19 mouse cellular contexts compared by ENCODE assay signal in genomic region chrX:112347467-112348394, GRCm38 (mm10). TPM values are rescaled to one million over a fixed set of nuclear protein-coding genes. Genes with fewer than 3 reads are reported as not detected.
DNase-seq lines count a peak whose midpoint lies in the region; ATAC-seq and TF ChIP-seq lines count a peak whose summit lies in the region.
"Had no signal": no experiment of that assay in that cellular context is flagged by ENCODE, and none has a peak within 500 bp of the region (broad histone marks: within the 10 kb centered on the region; RNA-seq: fewer than 3 reads in every experiment).

No protein-coding gene starts in this region.

- no peak overlapping the region for H3K4me3 ChIP-seq in layer of hippocampus, adult 2 months
- no peak overlapping the region for H3K4me3 ChIP-seq in hindbrain, embryonic 12.5 days
- H3K4me3 ChIP-seq in kidney, embryonic 16.5 days (ENCODE audit: low read length): no peak overlapping the region
- H3K4me3 ChIP-seq: erythroblast, embryonic 14.5 days had no signal

- 41% methylated on average over 4 of the region's 4 CpGs for WGBS in hindbrain, embryonic 12.5 days
- WGBS in kidney, embryonic 16.5 days: 71% methylated on average over 4 of the region's 4 CpGs

- 0 out of 2 replicates have a peak, but pooled peaks cover 3% of the 10 kb centered on the region for H3K36me3 ChIP-seq in hindbrain, embryonic 12.5 days
- H3K36me3 ChIP-seq in kidney, embryonic 16.5 days (ENCODE audit: insufficient read depth, low read length): no peaks in the 10 kb centered on the region

- peak; percentile 82; the same call in 1 of the 2 replicates for ATAC-seq in hindbrain, embryonic 12.5 days (ENCODE audit: low FRiP score)
- no peak for ATAC-seq in cerebellum, adult (ENCODE audit: insufficient number of reproducible peaks, low FRiP score, low TSS enrichment)
- ATAC-seq in kidney, embryonic 16.5 days (ENCODE audit: low FRiP score, low TSS enrichment): no peak

- H3K4me1 ChIP-seq in hindbrain, embryonic 12.5 days: no peaks in the 10 kb centered on the region
- no peaks in the 10 kb centered on the region for H3K4me1 ChIP-seq in kidney, embryonic 16.5 days (ENCODE audit: insufficient read depth, low read length)

- no peak overlapping the region for H3K27ac ChIP-seq in layer of hippocampus, adult 2 months
- no peak overlapping the region for H3K27ac ChIP-seq in hindbrain, embryonic 12.5 days
- H3K27ac ChIP-seq in kidney, embryonic 16.5 days (ENCODE audit: low read length): no peak overlapping the region
- H3K27ac ChIP-seq: macrophage had no signal

- H3K9me3 ChIP-seq in hindbrain, embryonic 12.5 days (replicated peaks): no peaks in the 10 kb centered on the region
- no peaks in the 10 kb centered on the region for H3K9me3 ChIP-seq in kidney, embryonic 16.5 days (ENCODE audit: low read length)

- TF ChIP-seq CTCF in layer of hippocampus, adult 2 months (conservative IDR thresholded peaks at IDR 0.05): peak; percentile 65

- H3K27me3 ChIP-seq in hindbrain, embryonic 12.5 days: no peaks in the 10 kb centered on the region
- no peaks in the 10 kb centered on the region for H3K27me3 ChIP-seq in kidney, embryonic 16.5 days (ENCODE audit: insufficient read depth, low read length)

- no peak overlapping the region for H3K9ac ChIP-seq in hindbrain, embryonic 12.5 days
- no peak overlapping the region for H3K9ac ChIP-seq in kidney, embryonic 16.5 days (replicated peaks; ENCODE audit: low read length)

- H3K4me2 ChIP-seq in hindbrain, embryonic 12.5 days (replicated peaks): no peak overlapping the region
- no peak overlapping the region for H3K4me2 ChIP-seq in kidney, embryonic 16.5 days (replicated peaks; ENCODE audit: low read depth, low read length)

- no peak for DNase-seq in layer of hippocampus, adult 2 months (ENCODE audit: low spot score in 2 of 2)
- no peak for DNase-seq in layer of hippocampus, postnatal 25 days (ENCODE audit: extremely low spot score in 1 of 2, low spot score in 1 of 2)
- peak; percentile 47 for DNase-seq in MN1 (ENCODE audit: low spot score)
- DNase-seq in retina, embryonic 14.5 days (ENCODE audit: low spot score): peak; percentile 44
- DNase-seq: gastrocnemius, postnatal 25 days; right cerebral cortex, postnatal 4 days; thymus, postnatal 36 days had no signal

RNA-seq across cellular contexts. Expression of gene Apool, which starts 36.6 kb away (rescaled TPM):
- 1 to 10 TPM; 6.0 to 6.9 TPM for total RNA-seq in layer of hippocampus, adult 2 months (2021)
- 1 to 10 TPM; 5.4 to 5.7 TPM for total RNA-seq in layer of hippocampus, postnatal 25 days (2021)
- polyA plus RNA-seq in hindbrain, embryonic 12.5 days (2016; fragmentation: Nextera tagmentation; extraction: Ambion mirVana): 43.6 and 46.1 TPM in 2 replicates
- 59.8 and 63.6 TPM in 2 replicates for polyA plus RNA-seq in kidney, embryonic 16.5 days (2015; fragmentation: Nextera tagmentation; extraction: Ambion mirVana)

RNA-seq across cellular contexts. Expression of gene Satl1, which starts 58.8 kb away (rescaled TPM):
- total RNA-seq in layer of hippocampus, adult 2 months (2021): not detected
- total RNA-seq in layer of hippocampus, postnatal 25 days (2021): not detected
- not detected in 2 replicates for polyA plus RNA-seq in hindbrain, embryonic 12.5 days (2016; fragmentation: Nextera tagmentation; extraction: Ambion mirVana)
- polyA plus RNA-seq in kidney, embryonic 16.5 days (2015; fragmentation: Nextera tagmentation; extraction: Ambion mirVana): not detected in 2 replicates
- total RNA-seq: common myeloid progenitor, adult 5-6 weeks; gastrocnemius, postnatal 25 days; left cerebral cortex, postnatal 25 days; neutrophil, adult 5-6 weeks had no signal
- polyA plus RNA-seq: erythroblast, embryonic 14.5 days; heart, embryonic 16.5 days; intestine, embryonic 14.5 days; liver, embryonic 16.5 days; macrophage; stomach, embryonic 14.5 days had no signal

Comparison
In these comparisons a context has a peak if more than half of its experiments do, and no peak if none do; other contexts are left out.
1. DNase-seq: peak in MN1 (single experiment) and retina, embryonic 14.5 days (single experiment); none in layer of hippocampus, adult 2 months (0 of 2) and layer of hippocampus, postnatal 25 days (0 of 2).